Mouse (Mus musculus): Measurements from ENCODE around the gene Rph3a. TPM values are rescaled to one million over a fixed set of nuclear protein-coding genes. Genes with fewer than 3 reads are reported as not detected.

The Rph3a gene
- total and polyA plus RNA-seq, 3 experiments: not detected

DNA sequence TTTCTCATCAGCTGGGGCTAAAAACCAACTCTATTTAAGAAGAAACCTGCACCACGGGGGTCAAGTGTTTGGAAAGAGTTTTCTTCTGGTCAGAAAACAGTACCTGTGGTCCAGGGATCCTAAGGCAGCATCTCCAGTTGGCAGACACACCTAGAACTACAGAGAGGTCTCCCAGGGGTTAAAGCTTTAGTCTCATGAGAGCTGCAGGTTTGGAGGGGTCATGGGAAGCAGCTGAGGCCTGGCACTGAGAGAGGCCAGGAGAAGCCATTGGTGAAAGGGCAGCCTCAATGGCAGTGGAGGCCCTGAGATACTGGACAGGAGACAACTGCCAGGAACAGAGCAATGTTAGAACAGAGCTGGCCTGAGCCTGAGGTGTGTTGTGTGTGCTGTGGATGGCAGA, 109.2 kb downstream of the Rph3a start:
- Histone ChIP-seq H3K4me1 (ENCODE audit: control insufficient read depth in 1 of 2, insufficient read depth in 2 of 2, low read length in 2 of 2) (no peaks in the 10 kb centered on the region), H3K9me3 (replicated peaks; ENCODE audit: insufficient read depth, low read length) (no peaks in the 10 kb centered on the region), H3K4me3 (ENCODE audit: control insufficient read depth in 1 of 2, insufficient read depth in 1 of 2, low read depth in 2 of 2, low read length in 2 of 2) (no peak overlapping the region), H3K9ac (ENCODE audit: control insufficient read depth, low read depth, low read length, poor library complexity, severe bottlenecking) (no peak overlapping the region), H3K27ac (ENCODE audit: control insufficient read depth, low read depth, low read length) (no peak overlapping the region), H3K27me3 (ENCODE audit: control insufficient read depth in 1 of 2, insufficient read depth in 2 of 2, low read length in 2 of 2) (no peaks in the 10 kb centered on the region), H3K36me3 (ENCODE audit: control insufficient read depth in 1 of 2, insufficient read depth in 2 of 2, low read length in 2 of 2) (no peaks in the 10 kb centered on the region), H3K79me2 (ENCODE audit: control insufficient read depth, insufficient read depth, low read length, poor library complexity) (no peaks in the 10 kb centered on the region)
- no peak for TF ChIP-seq POLR2AphosphoS5 (IDR thresholded peaks at IDR 0.05; ENCODE audit: borderline replicate concordance, low read depth, low read length)
- TF ChIP-seq ZNF384 (IDR thresholded peaks at IDR 0.05; ENCODE audit: low read depth, low read length): no peak
- no peak for TF ChIP-seq ZMIZ1 (IDR thresholded peaks at IDR 0.05; ENCODE audit: low read depth, low read length)
- TF ChIP-seq RCOR1 (IDR thresholded peaks at IDR 0.05; ENCODE audit: low read depth, low read length): no peak
- no peak for TF ChIP-seq SIN3A (IDR thresholded peaks at IDR 0.05; ENCODE audit: low read length)
- no peak for DNase-seq (ENCODE audit: low read depth, low spot score)

DNA sequence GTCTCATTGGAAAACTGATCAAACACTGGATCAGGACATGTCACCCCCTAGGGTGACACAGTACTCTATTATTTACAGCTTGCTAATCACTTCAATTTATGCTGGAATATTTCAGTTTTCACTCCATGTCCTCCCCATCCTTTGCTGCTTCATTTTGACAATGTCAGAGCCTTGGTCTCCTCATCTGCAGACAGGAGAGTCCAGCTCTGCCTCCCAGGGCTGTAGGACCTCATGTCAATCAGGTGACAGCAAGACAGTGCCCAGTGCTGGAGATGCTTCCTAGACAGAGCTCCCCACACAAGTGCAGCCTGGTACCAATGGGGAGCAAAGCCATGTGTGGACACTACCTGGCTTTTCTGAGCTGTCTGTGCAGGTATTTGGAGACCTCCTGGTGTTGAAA, 111.2 kb downstream of the Rph3a start:
- no peak for DNase-seq (ENCODE audit: low read depth, low spot score)
- Histone ChIP-seq H3K27me3 (ENCODE audit: control insufficient read depth in 1 of 2, insufficient read depth in 2 of 2, low read length in 2 of 2) (no peaks in the 10 kb centered on the region), H3K36me3 (ENCODE audit: control insufficient read depth in 1 of 2, insufficient read depth in 2 of 2, low read length in 2 of 2) (no peaks in the 10 kb centered on the region), H3K4me1 (ENCODE audit: control insufficient read depth in 1 of 2, insufficient read depth in 2 of 2, low read length in 2 of 2) (no peaks in the 10 kb centered on the region), H3K79me2 (ENCODE audit: control insufficient read depth, insufficient read depth, low read length, poor library complexity) (no peaks in the 10 kb centered on the region), H3K9me3 (replicated peaks; ENCODE audit: insufficient read depth, low read length) (no peaks in the 10 kb centered on the region), H3K27ac (ENCODE audit: control insufficient read depth, low read depth, low read length) (no peak overlapping the region), H3K4me3 (ENCODE audit: control insufficient read depth in 1 of 2, insufficient read depth in 1 of 2, low read depth in 2 of 2, low read length in 2 of 2) (no peak overlapping the region), H3K9ac (ENCODE audit: control insufficient read depth, low read depth, low read length, poor library complexity, severe bottlenecking) (no peak overlapping the region)
- TF ChIP-seq MAFK (IDR thresholded peaks at IDR 0.05; ENCODE audit: borderline replicate concordance, low read depth, low read length) (no peak), ZKSCAN1 (IDR thresholded peaks at IDR 0.05; ENCODE audit: low read depth, low read length) (no peak), ZMIZ1 (IDR thresholded peaks at IDR 0.05; ENCODE audit: low read depth, low read length) (no peak)

DNA sequence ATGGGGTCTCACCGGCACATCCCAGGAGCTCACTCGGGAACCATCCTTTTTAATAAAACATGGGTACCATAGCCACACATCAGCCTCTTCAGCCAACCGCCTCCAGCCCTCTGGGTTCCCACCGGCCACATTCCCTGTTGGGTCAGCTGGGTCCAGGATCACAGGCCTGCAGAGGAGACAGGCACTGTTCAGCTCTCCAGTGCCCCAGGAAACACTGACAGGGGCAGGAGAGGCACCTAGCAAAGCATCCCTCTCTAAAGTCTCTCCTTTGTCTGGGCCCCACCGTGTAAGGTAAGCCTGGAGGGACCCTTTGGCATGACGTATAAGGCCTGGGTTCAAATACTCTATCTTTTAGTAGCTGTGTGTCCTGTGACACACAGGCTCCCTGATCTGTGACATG, 111.6 kb downstream of the Rph3a start:
- TF ChIP-seq ZC3H11A (IDR thresholded peaks at IDR 0.05; ENCODE audit: low read depth, low read length) (no peak), BHLHE40 (IDR thresholded peaks at IDR 0.05; ENCODE audit: borderline replicate concordance, low read depth, low read length) (no peak), RCOR1 (IDR thresholded peaks at IDR 0.05; ENCODE audit: low read depth, low read length) (no peak), GABPA (IDR thresholded peaks at IDR 0.05; ENCODE audit: low read depth, low read length) (no peak), ZKSCAN1 (IDR thresholded peaks at IDR 0.05; ENCODE audit: low read depth, low read length) (no peak)
- Histone ChIP-seq H3K79me2 (ENCODE audit: control insufficient read depth, insufficient read depth, low read length, poor library complexity) (no peaks in the 10 kb centered on the region), H3K4me3 (ENCODE audit: control insufficient read depth in 1 of 2, insufficient read depth in 1 of 2, low read depth in 2 of 2, low read length in 2 of 2) (no peak overlapping the region), H3K27ac (ENCODE audit: control insufficient read depth, low read depth, low read length) (no peak overlapping the region), H3K4me1 (ENCODE audit: control insufficient read depth in 1 of 2, insufficient read depth in 2 of 2, low read length in 2 of 2) (no peaks in the 10 kb centered on the region), H3K9me3 (replicated peaks; ENCODE audit: insufficient read depth, low read length) (no peaks in the 10 kb centered on the region), H3K27me3 (ENCODE audit: control insufficient read depth in 1 of 2, insufficient read depth in 2 of 2, low read length in 2 of 2) (no peaks in the 10 kb centered on the region), H3K9ac (ENCODE audit: control insufficient read depth, low read depth, low read length, poor library complexity, severe bottlenecking) (no peak overlapping the region), H3K36me3 (ENCODE audit: control insufficient read depth in 1 of 2, insufficient read depth in 2 of 2, low read length in 2 of 2) (no peaks in the 10 kb centered on the region)
- DNase-seq (ENCODE audit: low read depth, low spot score): no peak

Measured in MEL (cell line).